Mouse (Mus musculus) R1 (cell line): ENCODE results near the gene Olfr228.
"Not testable (repeated sequence)": the region's sequence is repeated elsewhere in the genome, so short reads cannot be mapped to it uniquely, and the experiment has no call there.

Experiments used
- DNase-seq: peaks from one replicate; pipeline ENCODE4 v3.0.0-alpha.2; 2018; ENCODE audit warnings: low read depth, low spot score

Gene Olfr228

GRCm38 (mm10) chr2:86487286-86487685 is at the start of gene Olfr228:
TSS of gene Olfr228 (minus strand) at chr2:86487386.
- DNase-seq: no peak

GRCm38 (mm10) chr2:86530991-86531390 is 43.8 kb upstream of the Olfr228 start:
- DNase-seq: no peak

- DNase-seq: no peak
Measured at GRCm38 (mm10) chr2:86508161-86508560, 21.0 kb upstream of the Olfr228 start, which contains the start of gene Olfr1076. TSS of gene Olfr1076 (plus strand) at chr2:86508461.

- peak; percentile 53 for DNase-seq
Measured at GRCm38 (mm10) chr2:86464442-86465109, 22.6 kb downstream of the Olfr228 start.

- no peak for DNase-seq
Measured at GRCm38 (mm10) chr2:86460434-86460833, 26.8 kb downstream of the Olfr228 start.

DNA sequence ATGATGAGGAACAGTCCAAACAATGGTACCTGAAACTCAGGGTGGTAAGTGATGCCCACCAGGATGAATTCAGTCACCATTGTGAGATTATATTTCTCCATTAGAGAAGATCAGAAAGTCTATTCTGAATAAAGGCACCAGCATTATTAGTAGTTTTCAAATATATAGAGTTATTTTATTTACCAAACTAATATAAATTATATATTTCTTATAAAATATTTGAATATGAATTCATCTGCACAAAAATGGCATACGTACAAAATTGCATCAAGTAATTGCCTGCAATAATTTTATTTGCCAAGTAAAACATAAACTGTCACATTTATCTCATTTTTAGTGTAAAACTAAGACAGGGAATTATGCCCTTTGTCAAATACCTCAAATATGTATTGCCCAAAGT is 31.0 kb downstream of the Olfr228 start, which contains the start of gene Olfr1066:
Gene Olfr1066, minus strand, starts transcription at position 101 of the 400 bp plus-strand sequence.
- no peak for DNase-seq

DNA sequence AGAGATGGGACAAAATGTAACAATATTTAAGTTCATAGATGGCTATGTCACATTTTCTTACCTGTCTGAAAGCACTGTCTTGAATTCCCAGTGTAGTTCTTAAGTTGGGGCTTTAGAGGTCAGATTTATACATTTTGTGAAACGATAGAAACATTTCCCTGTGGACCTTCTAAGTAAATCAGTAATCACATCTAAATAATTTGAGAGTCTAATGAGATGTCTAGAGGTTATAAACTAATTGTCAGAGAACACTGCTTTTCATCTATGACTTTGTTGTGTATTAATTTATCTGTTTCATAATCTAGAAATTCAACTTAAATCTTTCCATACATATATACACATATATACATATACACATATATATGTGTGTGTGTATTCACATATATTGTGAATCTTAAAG is 36.7 kb downstream of the Olfr228 start, which contains the start of gene Olfr1065:
Gene Olfr1065, minus strand, starts transcription at position 101 of the 400 bp plus-strand sequence.
- not testable (repeated sequence) for DNase-seq

DNA sequence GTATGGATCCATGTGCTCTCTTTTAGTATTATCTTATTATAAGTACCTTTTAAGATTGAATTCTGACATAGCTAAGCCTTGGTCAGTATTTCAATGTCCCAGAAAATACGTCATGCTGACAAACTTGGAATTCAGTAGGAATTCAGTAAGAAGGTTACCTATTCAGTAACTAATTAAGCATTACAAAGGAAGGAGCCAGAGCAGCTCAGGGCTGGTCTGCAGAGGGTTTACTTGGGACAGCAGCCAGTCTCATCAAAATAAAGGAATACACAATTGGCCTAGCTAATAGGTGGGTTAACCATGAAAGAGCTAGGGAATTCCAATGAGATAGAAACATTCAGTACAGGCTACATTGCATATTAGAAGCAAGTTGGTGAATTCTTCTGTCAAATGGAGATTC is 45.1 kb downstream of the Olfr228 start:
- DNase-seq: peak; percentile 90
